Mouse (Mus musculus) spleen, adult 18-20 months (tissue): ENCODE results near the gene Slc35g3.

Experiments
- DNase-seq, 2 experiments: peaks; one replicate each; pipeline ENCODE4 v3.0.0; 2022; ENCODE audit warnings: mixed read lengths in 2 of 2

Gene Slc35g3

GRCm38 (mm10) chr11:69761868-69762267 is at the start of gene Slc35g3:
Gene Slc35g3, minus strand, starts transcription at chr11:69761968.
- DNase-seq = no peak

- no peak for DNase-seq
Observed at GRCm38 (mm10) chr11:69810280-69810679, 48.5 kb upstream of the Slc35g3 start.

- no peak for DNase-seq
Observed at GRCm38 (mm10) chr11:69807641-69808040, 45.9 kb upstream of the Slc35g3 start.

GRCm38 (mm10) chr11:69806378-69806777 is 44.6 kb upstream of the Slc35g3 start:
- DNase-seq = no peak

- DNase-seq = no peak
Observed at GRCm38 (mm10) chr11:69804972-69805909, 43.5 kb upstream of the Slc35g3 start, which contains the start of gene Tmem102. Gene Tmem102, minus strand, starts transcription at chr11:69805624.

GRCm38 (mm10) chr11:69804652-69804940 is 42.8 kb upstream of the Slc35g3 start:
- no peak for DNase-seq

GRCm38 (mm10) chr11:69803786-69804651 is 42.3 kb upstream of the Slc35g3 start:
- DNase-seq = peak; percentile 59 to 79

- no peak for DNase-seq
Observed at GRCm38 (mm10) chr11:69803328-69803727, 41.6 kb upstream of the Slc35g3 start.

- DNase-seq = peak; percentile 58 to 72
Observed at GRCm38 (mm10) chr11:69802648-69803105, 40.9 kb upstream of the Slc35g3 start.

GRCm38 (mm10) chr11:69801379-69801977 is 39.7 kb upstream of the Slc35g3 start, which contains the start of gene Fgf11:
Gene Fgf11, minus strand, starts transcription at chr11:69801857.
- no peak for DNase-seq

- DNase-seq = peak in 1 of 2 experiments; percentile 19
Observed at GRCm38 (mm10) chr11:69800392-69801197, 38.8 kb upstream of the Slc35g3 start.

GRCm38 (mm10) chr11:69800138-69800391 is 38.3 kb upstream of the Slc35g3 start:
- DNase-seq = no peak

GRCm38 (mm10) chr11:69799394-69800137 is 37.8 kb upstream of the Slc35g3 start:
- DNase-seq = peak; percentile 48 to 53

GRCm38 (mm10) chr11:69797924-69798323 is 36.2 kb upstream of the Slc35g3 start:
- no peak for DNase-seq

- DNase-seq = peak in 1 of 2 experiments; percentile 32
Observed at GRCm38 (mm10) chr11:69795983-69796435, 34.2 kb upstream of the Slc35g3 start.

GRCm38 (mm10) chr11:69795168-69795982 is 33.6 kb upstream of the Slc35g3 start, which contains the start of gene Chrnb1:
Gene Chrnb1, minus strand, starts transcription at chr11:69795943.
- peak; percentile 90 to 92 for DNase-seq

GRCm38 (mm10) chr11:69793429-69793828 is 31.7 kb upstream of the Slc35g3 start:
- DNase-seq = no peak

- no peak for DNase-seq
Observed at GRCm38 (mm10) chr11:69791420-69791819, 29.7 kb upstream of the Slc35g3 start.

- no peak for DNase-seq
Observed at GRCm38 (mm10) chr11:69789431-69789830, 27.7 kb upstream of the Slc35g3 start.

GRCm38 (mm10) chr11:69787306-69787705 is 25.5 kb upstream of the Slc35g3 start:
- no peak for DNase-seq
